Mouse (Mus musculus) hindbrain, embryonic 13.5 days (tissue): ENCODE results near the gene Baiap2l2. TPM values are rescaled to one million over a fixed set of nuclear protein-coding genes. Genes with fewer than 3 reads are reported as not detected.
A peak's percentile ranks its signal among the peaks of the same experiment; 100 is the strongest.

Experiments
- ATAC-seq: fragments of 200-750 bp; cut with Nextera tagmentation; 2 replicates; pipeline ENCODE4 v1.8.0; 2017; ENCODE audit warnings: moderate TSS enrichment; ENCODE audit not compliant: low FRiP score
- H3K27ac ChIP-seq: fragments of 300-500 bp; sonication (generic); 2 replicates; pipeline ENCODE4 v1.5.1; 2015; ENCODE audit warnings: inconsistent platforms, mild to moderate bottlenecking, moderate library complexity
- H3K27me3 ChIP-seq: fragments of 300-500 bp; sonication (generic); 2 replicates; pipeline ENCODE4 v1.6.1; 2015; ENCODE audit warnings: mild to moderate bottlenecking, inconsistent platforms
- H3K36me3 ChIP-seq: fragments of 300-500 bp; sonication (generic); 2 replicates; pipeline ENCODE4 v1.6.1; 2015; ENCODE audit warnings: mild to moderate bottlenecking, inconsistent platforms
- H3K4me1 ChIP-seq: fragments of 300-500 bp; sonication (generic); replicated peaks from 2 replicates; pipeline ENCODE4 v1.6.1; 2015; ENCODE audit warnings: inconsistent platforms
- H3K4me2 ChIP-seq: fragments of 300-500 bp; sonication (generic); 2 replicates; pipeline ENCODE4 v1.6.1; 2015; ENCODE audit warnings: inconsistent platforms, mild to moderate bottlenecking, moderate library complexity
- H3K4me3 ChIP-seq: fragments of 300-500 bp; sonication (generic); 2 replicates; pipeline ENCODE4 v1.5.1; 2015; ENCODE audit warnings: mild to moderate bottlenecking, inconsistent platforms
- H3K9ac ChIP-seq: fragments of 300-500 bp; sonication (generic); 2 replicates; pipeline ENCODE4 v1.6.1; 2015; ENCODE audit warnings: mild to moderate bottlenecking, inconsistent platforms
- H3K9me3 ChIP-seq: fragments of 300-500 bp; sonication (generic); 2 replicates; pipeline ENCODE4 v1.6.1; 2016; ENCODE audit warnings: inconsistent platforms
- WGBS: fragments of 180-500 bp; shearing (Covaris S2); methylation state at CpG from one replicate; pipeline ENCODE4 v1.1.7; 2015; 5-methylcytosine and 5-hydroxymethylcytosine counted together
- polyA plus RNA-seq: library from polyadenylated mRNA; unstranded; fragments of >200 nt; fragmentation: Nextera tagmentation; extraction: Ambion mirVana; gene quantifications from 2 replicates; pipeline ENCODE4 v1.2.1, GENCODE M21; 2015

Gene Baiap2l2
- polyA plus RNA-seq, 1 experiment from 2014 or later, result 2.8 TPM

DNA sequence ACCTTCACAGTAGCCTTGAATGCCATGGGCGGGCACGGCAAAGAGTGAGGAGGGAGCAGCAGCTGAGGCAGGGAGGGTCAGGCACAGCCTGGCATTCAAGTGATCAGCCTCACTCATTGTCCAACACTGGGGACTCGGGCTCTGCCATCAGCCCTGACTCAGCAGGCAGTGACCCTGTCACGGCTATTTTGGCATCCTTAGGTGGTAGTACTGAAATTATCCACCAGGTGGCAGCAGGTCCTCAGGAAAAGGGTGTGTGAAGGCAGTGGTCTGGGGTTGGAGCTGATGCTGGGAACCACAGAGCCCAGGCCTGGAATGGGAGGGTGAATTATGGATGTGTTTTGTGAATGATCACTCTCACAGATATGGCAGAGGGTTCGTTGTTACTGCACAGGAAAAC is 60.7 kb downstream of the Baiap2l2 start:
- H3K4me3 ChIP-seq, result no peak overlapping the region
- H3K4me1 ChIP-seq, result peaks cover 21% of the 10 kb centered on the region
- peak; percentile 63 for ATAC-seq
- no peaks in the 10 kb centered on the region for H3K36me3 ChIP-seq
- H3K27ac ChIP-seq, result no peak overlapping the region
- no peak overlapping the region for H3K9ac ChIP-seq
- H3K27me3 ChIP-seq, result no peaks in the 10 kb centered on the region
- H3K4me2 ChIP-seq, result 0 out of 2 replicates have a peak overlapping the region, but pooled peaks have one; percentile 7
- 4% methylated on average over 5 of the region's 5 CpGs for WGBS
- no peaks in the 10 kb centered on the region for H3K9me3 ChIP-seq

DNA sequence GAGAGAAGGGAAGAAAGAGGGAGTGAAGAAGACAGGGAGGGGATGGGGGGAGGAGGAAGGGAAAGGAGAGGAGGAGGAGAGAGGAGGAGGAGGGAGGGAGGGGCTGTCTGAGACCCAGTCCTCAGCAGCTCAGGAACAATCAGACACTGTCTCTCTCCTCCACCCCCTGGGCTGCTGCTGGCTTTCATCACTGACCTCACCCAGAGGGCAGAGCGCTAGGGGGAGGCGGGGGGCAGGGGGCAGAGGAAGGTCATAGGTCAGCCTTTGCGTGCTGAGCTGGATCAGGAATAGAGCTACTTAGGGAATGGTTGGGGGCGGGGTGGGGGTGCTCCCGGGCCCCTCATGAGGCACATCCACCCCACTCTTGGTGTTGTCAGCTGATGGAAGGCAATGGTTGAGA is 61.7 kb downstream of the Baiap2l2 start:
- no peak for ATAC-seq
- WGBS, result 2% methylated on average over 5 of the region's 5 CpGs
- H3K9me3 ChIP-seq, result no peaks in the 10 kb centered on the region
- no peaks in the 10 kb centered on the region for H3K27me3 ChIP-seq
- no peaks in the 10 kb centered on the region for H3K36me3 ChIP-seq
- no peak overlapping the region for H3K9ac ChIP-seq
- no peak overlapping the region for H3K4me2 ChIP-seq
- no peak overlapping the region for H3K4me3 ChIP-seq
- H3K27ac ChIP-seq, result no peak overlapping the region
- peaks cover 20% of the 10 kb centered on the region for H3K4me1 ChIP-seq

DNA sequence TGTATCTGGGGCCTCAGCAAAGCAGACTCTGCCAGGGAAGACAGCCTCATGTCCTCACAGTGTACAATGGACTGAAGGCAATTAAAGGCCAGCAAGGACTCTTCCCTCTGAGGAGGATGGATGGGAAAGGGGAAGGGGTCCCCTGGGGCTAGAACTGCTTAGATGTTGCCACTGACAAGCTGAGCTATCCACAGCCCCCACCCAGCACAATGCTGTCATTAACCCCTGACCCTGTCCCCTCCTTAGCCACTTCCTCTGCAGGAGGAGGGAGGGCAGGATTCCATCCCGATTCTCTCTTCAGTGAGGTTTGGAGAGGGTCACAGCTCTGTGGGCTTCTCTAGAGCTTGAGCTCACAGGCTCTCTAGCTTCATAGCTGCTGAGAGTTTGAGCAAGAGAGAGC is 65.8 kb downstream of the Baiap2l2 start:
- no peak overlapping the region for H3K4me3 ChIP-seq
- H3K27ac ChIP-seq, result no peak overlapping the region
- no peaks in the 10 kb centered on the region for H3K27me3 ChIP-seq
- H3K9ac ChIP-seq, result 0 out of 2 replicates have a peak overlapping the region, but pooled peaks have one; percentile 43
- peaks cover 13% of the 10 kb centered on the region for H3K4me1 ChIP-seq
- H3K9me3 ChIP-seq, result no peaks in the 10 kb centered on the region
- no peak for ATAC-seq
- WGBS, result 0% methylated on average over 1 of the region's 1 CpGs
- no peak overlapping the region for H3K4me2 ChIP-seq
- H3K36me3 ChIP-seq, result no peaks in the 10 kb centered on the region

DNA sequence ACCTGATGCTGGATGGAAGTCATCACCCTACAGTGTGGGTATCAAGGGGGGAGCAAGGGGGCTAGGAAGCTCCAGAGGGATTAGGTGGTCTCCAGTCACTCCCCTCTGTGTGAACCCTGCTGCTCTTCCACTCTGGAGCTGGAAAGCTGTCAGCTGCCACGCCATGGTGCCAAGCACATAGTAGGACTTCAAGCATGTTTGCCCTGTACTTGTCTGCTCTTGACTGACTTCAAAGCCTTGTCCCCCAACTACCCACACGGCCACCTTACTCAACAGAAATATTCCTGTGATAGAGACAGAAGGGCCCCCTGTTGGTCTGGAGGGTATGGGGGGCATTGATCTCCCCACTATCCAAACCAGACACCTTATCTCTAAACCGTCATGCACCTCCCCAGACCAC is 69.1 kb downstream of the Baiap2l2 start:
- Histone ChIP-seq H3K36me3 (no peaks in the 10 kb centered on the region), H3K4me1 (peaks cover 8% of the 10 kb centered on the region; the same call in 1 of the 2 replicates), H3K9ac (no peak overlapping the region), H3K4me2 (no peak overlapping the region), H3K4me3 (no peak overlapping the region), H3K9me3 (no peaks in the 10 kb centered on the region), H3K27me3 (no peaks in the 10 kb centered on the region), H3K27ac (no peak overlapping the region)
- ATAC-seq, result no peak
- WGBS, result 76% methylated on average over 3 of the region's 3 CpGs

DNA sequence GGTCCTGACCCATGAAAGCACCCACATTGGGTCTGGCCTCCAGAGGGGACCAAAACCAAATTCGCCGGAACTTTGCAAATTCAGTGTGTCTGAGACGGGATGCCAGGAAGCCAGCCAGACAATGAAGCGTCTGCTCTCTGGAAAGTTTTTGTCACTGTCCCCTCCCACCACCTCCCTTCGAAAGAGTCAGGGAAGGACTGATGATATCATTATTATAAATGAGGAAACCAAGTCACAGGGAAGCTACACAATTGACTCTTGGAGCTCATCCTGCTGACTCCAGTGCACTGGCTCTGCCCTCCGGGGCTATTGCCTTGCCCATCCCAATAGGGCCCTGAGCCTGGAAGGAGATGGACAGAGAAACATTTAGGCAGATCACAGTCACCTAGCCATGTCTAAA is 71.7 kb downstream of the Baiap2l2 start:
- Histone ChIP-seq H3K27ac (no peak overlapping the region), H3K36me3 (no peaks in the 10 kb centered on the region), H3K4me3 (no peak overlapping the region), H3K9me3 (no peaks in the 10 kb centered on the region), H3K4me2 (no peak overlapping the region), H3K9ac (no peak overlapping the region), H3K4me1 (0 out of 2 replicates have a peak, but pooled peaks cover 7% of the 10 kb centered on the region), H3K27me3 (no peaks in the 10 kb centered on the region)
- ATAC-seq, result no peak
- 63% methylated on average over 6 of the region's 6 CpGs for WGBS

DNA sequence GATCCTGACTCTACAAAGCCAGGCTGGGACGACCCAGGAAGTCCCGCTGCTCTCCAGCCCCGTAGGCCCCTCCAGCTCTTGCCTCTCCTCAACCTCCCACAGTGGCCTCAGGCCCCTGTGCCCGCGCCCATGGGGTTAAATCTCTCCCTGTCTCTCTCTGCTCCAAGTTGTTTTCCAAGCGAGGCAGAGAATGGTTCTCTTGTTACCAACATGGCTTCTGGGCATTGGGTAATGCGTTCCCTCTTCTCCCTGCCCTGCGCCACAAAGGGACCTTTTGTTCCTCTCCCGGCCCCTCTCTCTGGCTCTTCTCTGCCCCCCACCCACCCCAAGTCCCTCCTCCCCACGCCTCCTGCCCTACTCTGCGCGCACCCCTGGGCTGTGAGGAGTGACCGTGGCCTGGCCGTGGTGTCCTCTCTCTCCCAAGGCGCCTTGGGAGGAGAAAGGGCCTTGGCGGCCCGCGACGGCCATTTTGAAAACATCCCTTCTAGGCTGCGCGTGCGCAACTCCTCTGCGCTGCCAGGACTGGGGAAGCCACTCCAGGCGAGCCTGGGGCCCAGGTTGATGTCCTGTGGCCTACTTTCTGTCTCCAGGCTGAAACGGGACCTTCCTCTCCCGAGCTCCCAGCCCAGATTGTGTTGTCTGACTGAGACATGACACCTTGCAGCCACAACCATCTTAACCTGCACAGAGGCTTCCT is 72.4 kb downstream of the Baiap2l2 start:
- no peak overlapping the region for H3K27ac ChIP-seq

DNA sequence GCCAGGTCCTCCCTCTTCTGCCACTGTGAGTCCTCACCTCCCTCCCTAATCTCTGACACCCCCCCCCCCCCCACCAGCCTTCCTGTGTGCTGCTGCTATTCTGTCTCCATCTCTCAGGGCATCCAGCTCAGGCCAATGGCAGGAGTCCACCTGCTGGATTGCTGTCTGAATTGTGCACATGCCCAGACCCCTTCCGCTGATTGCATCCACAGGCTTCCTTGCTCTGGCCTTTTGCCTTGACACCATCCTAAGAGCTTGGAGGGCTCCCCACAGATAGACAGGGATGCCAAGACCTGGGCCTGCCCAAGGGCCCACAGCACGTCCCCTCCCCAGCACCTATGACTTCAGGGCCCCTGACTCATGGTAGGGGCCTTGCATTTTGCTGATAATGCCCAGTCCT is 75.0 kb downstream of the Baiap2l2 start:
- Histone ChIP-seq H3K4me2 (no peak overlapping the region), H3K27me3 (no peaks in the 10 kb centered on the region), H3K36me3 (no peaks in the 10 kb centered on the region), H3K4me1 (0 out of 2 replicates have a peak, but pooled peaks cover 7% of the 10 kb centered on the region), H3K4me3 (no peak overlapping the region), H3K9me3 (no peaks in the 10 kb centered on the region), H3K9ac (peak overlapping the region; percentile 49), H3K27ac (no peak overlapping the region)
- 58% methylated on average over 2 of the region's 2 CpGs for WGBS
- no peak for ATAC-seq

More for the DNA sequence above, 72.4 kb downstream of the Baiap2l2 start:
- no peak overlapping the region for H3K4me3 ChIP-seq
- no peaks in the 10 kb centered on the region for H3K9me3 ChIP-seq
- no peak for ATAC-seq
- H3K4me2 ChIP-seq, result no peak overlapping the region
- WGBS, result 82% methylated on average over 26 of the region's 26 CpGs
- no peaks in the 10 kb centered on the region for H3K27me3 ChIP-seq
- no peak overlapping the region for H3K9ac ChIP-seq
- 0 out of 2 replicates have a peak, but pooled peaks cover 7% of the 10 kb centered on the region for H3K4me1 ChIP-seq
- no peaks in the 10 kb centered on the region for H3K36me3 ChIP-seq

DNA sequence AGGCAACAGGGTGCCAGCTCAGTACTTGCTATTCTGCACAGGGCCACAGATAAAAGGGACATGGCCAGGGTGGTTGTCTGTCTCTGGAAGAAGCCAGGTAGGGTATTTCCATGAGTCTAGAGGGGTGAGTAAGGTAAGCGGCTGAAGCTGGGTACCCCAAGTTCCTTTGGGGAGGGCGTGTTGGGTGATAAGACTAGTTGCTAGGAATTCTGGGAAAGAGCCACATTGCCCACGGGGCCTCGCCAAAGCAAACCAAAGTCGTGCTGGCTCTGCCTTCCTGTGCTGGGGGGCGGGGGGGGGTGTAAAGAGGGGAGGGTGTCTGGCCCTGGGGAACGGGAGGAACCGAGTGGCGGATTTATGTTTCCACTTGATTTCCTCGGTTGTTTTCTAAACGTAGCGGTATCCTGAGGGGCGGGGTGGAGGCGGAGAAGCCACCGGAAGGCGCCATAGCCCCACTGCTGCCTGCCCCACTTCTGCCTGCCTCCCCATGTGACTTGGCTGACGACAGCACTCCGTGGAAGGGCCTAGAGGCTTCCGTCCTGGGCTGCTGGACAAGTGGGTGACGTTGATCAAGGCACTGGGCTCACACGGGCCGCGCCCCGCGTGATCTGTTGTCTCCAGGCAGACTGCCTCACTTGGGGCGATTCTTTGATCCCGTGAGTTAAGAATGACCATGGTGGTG is 76.4 kb downstream of the Baiap2l2 start:
- H3K9ac ChIP-seq, result no peak overlapping the region
- H3K9me3 ChIP-seq, result no peaks in the 10 kb centered on the region
- H3K27ac ChIP-seq, result no peak overlapping the region
- H3K4me3 ChIP-seq, result no peak overlapping the region
- WGBS, result 79% methylated on average over 27 of the region's 27 CpGs
- no peaks in the 10 kb centered on the region for H3K36me3 ChIP-seq
- 0 out of 2 replicates have a peak, but pooled peaks cover 7% of the 10 kb centered on the region for H3K4me1 ChIP-seq
- no peaks in the 10 kb centered on the region for H3K27me3 ChIP-seq
- no peak overlapping the region for H3K4me2 ChIP-seq
- no peak for ATAC-seq

DNA sequence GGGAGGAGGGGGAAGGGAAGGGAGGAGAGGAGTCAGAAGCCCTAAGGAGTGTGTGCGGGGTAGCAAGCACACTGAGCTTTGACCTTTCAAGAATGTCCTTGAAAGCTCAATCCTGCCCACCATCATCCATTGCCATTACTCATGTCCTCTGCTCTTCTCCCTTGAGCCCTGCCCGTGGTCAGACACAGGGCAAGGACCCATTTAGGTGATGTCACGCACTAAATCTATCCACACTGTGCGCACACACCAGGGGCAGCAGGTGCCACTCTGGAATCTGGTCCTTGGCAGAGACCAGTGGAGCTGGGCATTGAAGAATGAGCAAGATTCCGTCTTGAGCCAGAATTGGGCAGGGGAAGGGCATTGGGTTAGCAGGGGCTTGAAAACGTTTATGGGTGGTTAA is 77.1 kb downstream of the Baiap2l2 start:
- no peak overlapping the region for H3K27ac ChIP-seq
- no peaks in the 10 kb centered on the region for H3K9me3 ChIP-seq
- H3K4me3 ChIP-seq, result no peak overlapping the region
- 80% methylated on average over 6 of the region's 6 CpGs for WGBS
- no peak for ATAC-seq
- H3K27me3 ChIP-seq, result no peaks in the 10 kb centered on the region
- H3K4me1 ChIP-seq, result 0 out of 2 replicates have a peak, but pooled peaks cover 5% of the 10 kb centered on the region
- no peak overlapping the region for H3K4me2 ChIP-seq
- H3K36me3 ChIP-seq, result no peaks in the 10 kb centered on the region
- no peak overlapping the region for H3K9ac ChIP-seq

Other genes starting within 250 kb of the Baiap2l2 start
- gene Galr3, start 243.7 kb downstream of the Baiap2l2 start, polyA plus RNA-seq, result 0.17 TPM in 1 of 2 replicates, not detected in the other
- 50.4 and 51.5 TPM in 2 replicates for gene Ankrd54, start 222.6 kb downstream of the Baiap2l2 start, polyA plus RNA-seq
- gene Eif3l, start 210.4 kb downstream of the Baiap2l2 start, polyA plus RNA-seq, result 179 and 185 TPM in 2 replicates
- gene Micall1, start 176.6 kb downstream of the Baiap2l2 start, polyA plus RNA-seq, result 8.7 and 10.3 TPM in 2 replicates
- 263 and 295 TPM in 2 replicates for gene Polr2f, start 144.5 kb downstream of the Baiap2l2 start, polyA plus RNA-seq
- gene 1700088E04Rik, start 144.3 kb downstream of the Baiap2l2 start, polyA plus RNA-seq, result 15.3 and 22.1 TPM in 2 replicates
- gene Sox10, start 120.3 kb downstream of the Baiap2l2 start, polyA plus RNA-seq, result 6.6 and 8.1 TPM in 2 replicates
- gene Pick1, start 56.4 kb downstream of the Baiap2l2 start, polyA plus RNA-seq, result 83.8 and 90.6 TPM in 2 replicates
- 1.6 and 2.0 TPM in 2 replicates for gene Gm49486, start 56.1 kb downstream of the Baiap2l2 start, polyA plus RNA-seq
- 0.54 and 0.86 TPM in 2 replicates for gene Slc16a8, start 30.8 kb downstream of the Baiap2l2 start, polyA plus RNA-seq
- gene Pla2g6, start 42.9 kb upstream of the Baiap2l2 start, polyA plus RNA-seq, result 34.5 and 35.5 TPM in 2 replicates
- gene Maff, start 61.1 kb upstream of the Baiap2l2 start, polyA plus RNA-seq, result 0.83 and 0.84 TPM in 2 replicates
- gene Tmem184b, start 118.0 kb upstream of the Baiap2l2 start, polyA plus RNA-seq, result 37.7 and 39.2 TPM in 2 replicates
- 231 and 245 TPM in 2 replicates for gene Csnk1e, start 170.0 kb upstream of the Baiap2l2 start, polyA plus RNA-seq
- gene Kcnj4, start 219.7 kb upstream of the Baiap2l2 start, polyA plus RNA-seq, result not detected in 2 replicates
- 12.5 TPM in 2 replicates for gene Kdelr3, start 230.9 kb upstream of the Baiap2l2 start, polyA plus RNA-seq